Mouse (Mus musculus): ENCODE results near the gene Sh2b2. TPM values are rescaled to one million over a fixed set of nuclear protein-coding genes. Genes with fewer than 3 reads are reported as not detected.
A peak's percentile ranks its signal among the peaks of the same experiment; 100 is the strongest.

The Sh2b2 gene
- total RNA-seq, 2 experiments from 2014 or later: 10.3 to 11.5 TPM

GRCm38 (mm10) chr5:136181197-136181596 is 65.2 kb downstream of the Sh2b2 start:
- no peak for DNase-seq

GRCm38 (mm10) chr5:136179594-136179993 is 66.8 kb downstream of the Sh2b2 start:
- DNase-seq: no peak

DNA sequence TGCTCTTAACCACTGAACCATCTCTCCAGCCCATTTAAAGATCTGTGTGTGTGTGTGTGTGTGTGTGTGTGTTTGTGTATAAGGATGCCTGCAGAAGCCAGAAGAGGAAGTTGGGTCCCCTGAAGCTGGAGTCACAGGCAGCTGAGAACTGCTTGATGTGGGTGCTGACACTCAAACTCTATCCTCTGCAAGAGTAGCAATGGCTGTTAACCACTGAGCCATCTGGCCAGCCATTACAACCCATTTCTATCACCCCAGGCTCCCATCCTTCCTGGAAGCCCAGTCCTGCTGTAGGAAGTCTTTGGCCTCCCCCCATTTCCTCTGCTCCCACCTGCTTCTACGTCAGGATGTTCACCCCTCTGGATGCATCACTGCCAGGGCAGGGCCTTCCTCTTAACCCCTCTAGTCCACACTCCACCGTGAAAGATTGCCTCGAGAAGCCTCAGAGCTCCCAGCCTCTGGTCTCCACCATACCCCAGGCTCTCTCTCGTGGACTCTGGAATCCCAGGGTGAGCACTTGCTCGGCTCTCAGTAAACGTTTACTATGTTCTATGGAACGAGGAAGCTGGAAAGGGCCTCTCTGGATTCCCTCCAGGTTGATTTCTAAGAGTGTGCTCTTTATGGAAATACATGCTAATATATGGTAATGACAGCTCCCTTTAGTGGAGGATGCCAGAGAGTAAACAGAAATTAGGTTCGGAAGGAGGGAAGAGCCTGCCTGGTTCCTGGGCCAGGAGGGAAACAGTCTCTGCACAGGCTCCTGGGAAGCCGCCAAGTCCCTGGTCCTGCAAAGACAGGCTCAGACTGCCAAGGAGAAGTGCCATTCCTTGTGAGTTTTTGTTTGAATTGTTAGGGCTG is 72.5 kb downstream of the Sh2b2 start:
- DNase-seq: peak; percentile 37

DNA sequence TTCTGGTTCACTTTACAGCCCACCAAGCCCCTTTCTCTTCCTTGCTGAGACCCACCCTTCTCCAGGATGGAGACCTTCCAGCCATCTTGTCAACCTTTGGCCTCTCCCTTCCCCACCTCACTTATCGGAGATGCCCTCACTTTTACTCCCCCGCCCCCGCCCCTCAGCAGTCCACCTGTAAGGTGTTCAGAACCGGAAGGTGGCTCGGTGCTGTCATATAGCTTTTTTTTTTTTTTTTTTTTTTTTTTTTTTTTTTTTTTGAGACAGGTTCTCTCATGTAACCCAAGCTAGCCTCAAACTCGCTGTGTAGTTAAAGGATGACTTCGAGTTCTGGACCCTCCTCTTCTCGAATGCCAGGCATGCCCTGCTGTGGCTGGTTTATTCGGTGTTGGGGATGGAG is 73.4 kb downstream of the Sh2b2 start:
- DNase-seq: no peak

DNA sequence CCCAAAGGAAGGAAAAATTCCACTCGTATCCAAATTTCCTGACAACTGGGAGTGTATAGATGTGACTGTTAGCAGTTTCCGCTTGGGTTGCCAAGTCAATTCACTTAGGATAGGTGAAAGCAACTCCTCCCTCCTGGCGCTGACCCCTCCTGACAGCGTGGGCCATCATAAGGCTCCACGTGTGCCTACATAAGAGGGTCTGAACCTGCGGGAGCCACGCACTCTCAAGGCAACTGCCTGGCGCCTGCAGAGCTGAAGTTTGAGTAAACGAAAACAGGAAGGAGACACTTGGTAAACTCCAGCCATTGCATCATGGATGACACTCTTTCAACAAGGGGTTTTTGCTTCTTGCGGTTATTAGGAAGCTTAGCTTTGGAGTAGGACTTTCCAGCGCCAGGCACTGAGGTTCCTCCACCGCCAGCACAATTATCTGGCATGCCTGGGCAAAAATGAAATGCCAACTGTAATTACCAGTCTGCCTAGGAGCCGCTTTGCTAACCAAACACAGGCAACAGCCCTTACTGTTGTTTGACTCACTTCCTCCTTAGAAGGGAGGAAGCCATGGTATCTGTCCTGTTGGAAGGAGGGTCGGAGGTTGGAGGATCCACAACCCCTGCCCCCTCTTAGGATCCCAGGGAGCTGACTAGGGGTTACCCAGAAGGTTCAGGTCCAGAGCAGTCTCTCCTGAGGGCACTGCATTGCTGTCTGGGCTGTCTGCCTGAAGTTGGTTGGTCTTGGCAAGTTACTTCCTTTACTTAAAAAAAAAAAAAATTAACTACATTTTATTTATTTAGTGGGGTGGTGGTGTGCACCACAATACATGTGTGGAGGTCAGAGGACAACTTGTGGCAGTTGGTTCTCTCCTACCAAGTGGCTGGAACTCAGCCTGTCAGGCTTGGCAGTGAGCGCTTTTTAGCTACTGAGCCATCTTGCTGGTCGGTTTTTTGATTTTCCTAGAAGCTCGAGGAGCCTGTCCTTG is 74.7 kb downstream of the Sh2b2 start:
- no peak for DNase-seq

DNA sequence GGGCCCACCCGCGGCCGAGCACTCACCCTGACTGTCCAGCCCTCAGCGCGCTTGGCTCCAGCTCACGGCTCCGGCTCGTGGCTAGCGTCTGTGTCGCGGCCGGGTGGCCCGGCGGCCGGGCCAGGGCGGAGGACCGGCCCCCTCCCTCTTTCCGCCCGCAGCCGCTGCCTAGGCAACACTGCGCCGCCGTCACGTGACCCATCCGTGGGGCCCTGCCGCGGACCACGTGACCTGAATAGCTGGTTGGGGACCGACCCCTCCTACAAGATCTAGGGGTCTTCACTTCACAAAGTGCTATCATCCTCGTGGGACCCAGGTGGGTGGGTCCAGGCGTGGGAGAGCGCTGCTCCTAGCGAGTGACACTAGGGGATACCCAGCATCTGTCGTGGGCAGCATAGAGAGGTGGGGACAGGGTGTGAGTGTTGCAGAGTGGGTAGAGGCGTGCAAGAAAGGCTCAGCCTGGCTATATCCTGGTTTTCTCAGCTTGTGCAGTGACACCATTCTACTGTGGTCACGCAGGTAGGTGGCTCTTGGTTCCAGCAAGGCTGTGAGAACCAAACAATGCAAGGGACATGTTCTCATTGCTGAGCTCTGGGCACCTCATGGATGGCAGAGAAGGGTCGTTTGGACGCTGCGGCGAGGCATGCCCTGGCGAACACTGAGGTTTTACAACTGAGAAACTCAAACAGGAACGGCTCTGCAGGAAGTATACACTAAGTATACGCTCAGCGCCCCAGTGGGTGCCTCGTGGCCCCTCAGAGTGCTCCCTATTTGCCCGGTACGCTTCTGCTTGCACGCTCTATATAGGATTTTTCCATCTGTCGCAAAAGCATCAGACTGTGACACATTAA is 75.6 kb downstream of the Sh2b2 start, which contains the start of gene Orai2:
Gene Orai2, minus strand, starts transcription at position 202 of the 851 bp plus-strand sequence.
- peak; percentile 79 for DNase-seq

DNA sequence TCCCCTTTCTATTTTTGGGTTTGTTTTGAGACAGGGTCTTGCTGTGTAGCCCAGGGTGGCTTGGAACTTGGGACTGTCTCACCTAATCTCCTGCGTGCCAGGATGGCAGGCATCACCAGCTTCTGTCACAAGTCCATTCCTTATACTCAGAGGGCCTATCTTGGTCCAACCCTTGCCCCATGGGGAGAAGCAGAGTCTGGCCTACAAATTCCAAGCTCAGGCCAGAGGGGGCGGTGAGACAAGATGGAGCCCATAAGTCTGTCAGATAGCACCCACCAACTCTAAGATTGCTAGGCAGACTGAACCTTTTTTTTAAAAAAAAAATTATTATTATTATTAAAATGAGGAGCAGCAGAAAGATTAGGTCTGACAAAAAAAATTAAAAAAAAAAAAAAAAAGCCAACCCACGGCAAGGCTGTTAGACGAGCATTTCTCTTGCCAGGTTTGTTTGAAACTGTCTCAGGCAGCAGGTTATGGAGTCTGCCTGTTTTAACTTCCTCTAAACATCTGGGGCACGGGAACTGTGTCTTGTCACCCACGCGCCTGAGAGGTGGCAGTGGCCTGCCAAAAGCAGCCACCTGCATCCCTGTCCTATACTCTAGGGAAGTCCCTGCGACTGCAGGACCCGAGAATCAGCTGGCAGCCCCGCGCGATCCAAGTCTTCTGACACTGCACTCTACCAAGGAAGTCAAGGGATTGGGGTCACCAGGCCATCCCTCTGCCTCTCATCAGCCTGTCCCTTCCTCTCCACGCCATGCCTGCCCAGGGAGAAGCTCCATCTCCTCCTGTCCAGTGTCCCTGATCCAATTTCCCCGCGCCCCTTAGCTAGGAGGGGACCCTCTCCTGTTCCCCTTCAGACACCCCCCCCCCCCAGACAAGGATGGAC is 76.5 kb downstream of the Sh2b2 start:
- peak; percentile 29 for DNase-seq

Other genes starting within 250 kb of the Sh2b2 start
- gene Upk3b, start 208.1 kb downstream of the Sh2b2 start, total RNA-seq (2021): under 1 TPM in 1 of 2 experiments, not detected in 1; 0.14 TPM
- gene Upk3bl, start 192.1 kb downstream of the Sh2b2 start, total RNA-seq (2021): not detected
- gene Rasa4, start 162.6 kb downstream of the Sh2b2 start, total RNA-seq (2021): 10 to 100 TPM; 12.9 to 20.5 TPM
- 10 to 100 TPM; 71.2 to 75.6 TPM for gene Polr2j, start 129.9 kb downstream of the Sh2b2 start, total RNA-seq (2021)
- 1 to 10 TPM; 4.9 to 7.4 TPM for gene Lrwd1, start 110.5 kb downstream of the Sh2b2 start, total RNA-seq (2021)
- 1 to 10 TPM; 5.0 to 6.2 TPM for gene Alkbh4, start 110.4 kb downstream of the Sh2b2 start, total RNA-seq (2021)
- 1 to 10 TPM; 4.9 to 7.8 TPM for gene Orai2, start 75.8 kb downstream of the Sh2b2 start, total RNA-seq (2021)
- gene Prkrip1, start 47.6 kb downstream of the Sh2b2 start, total RNA-seq (2021): 10 to 100 TPM; 26.9 to 28.2 TPM